Mouse (Mus musculus) urinary bladder, postnatal 4 days (tissue): ENCODE measurements around the gene Zfp651.

Source experiments
- DNase-seq, 2 experiments: peaks; one replicate each; pipeline ENCODE4 v3.0.0; 2021 to 2022; ENCODE audit warnings: low spot score in 2 of 2

The Zfp651 gene

GRCm38 (mm10) chr9:121759091-121760081, at the start of gene Zfp651:
Gene Zfp651 (plus strand): TSS chr9:121759330.
- peak; percentile 67 to 77 for DNase-seq

GRCm38 (mm10) chr9:121709898-121710583, 49.1 kb upstream of the Zfp651 start, which contains the start of gene Ss18l2:
Gene Ss18l2 (plus strand): TSS chr9:121710329.
- peak; percentile 95 to 99 for DNase-seq

DNA sequence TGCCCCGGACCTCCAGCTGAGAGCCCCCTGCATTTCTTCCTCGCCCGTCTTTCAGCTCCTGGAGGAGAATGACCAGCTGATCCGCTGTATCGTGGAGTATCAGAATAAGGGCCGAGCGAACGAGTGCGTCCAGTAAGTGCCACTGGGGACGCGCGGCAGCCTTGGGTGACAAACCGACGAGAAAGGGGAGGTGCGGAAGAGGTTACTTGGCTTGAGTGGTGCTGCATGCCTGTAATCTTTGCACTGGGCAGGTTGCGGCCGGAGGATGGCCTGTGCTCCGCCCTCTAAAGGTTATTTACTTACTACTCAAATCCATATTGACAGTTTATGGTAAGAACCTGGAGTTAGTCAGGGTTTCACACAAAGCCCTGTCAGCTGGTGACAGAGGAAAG, 48.5 kb upstream of the Zfp651 start:
- DNase-seq, result no peak

- no peak for DNase-seq
Measured at GRCm38 (mm10) chr9:121717048-121717447, 42.1 kb upstream of the Zfp651 start.

DNA sequence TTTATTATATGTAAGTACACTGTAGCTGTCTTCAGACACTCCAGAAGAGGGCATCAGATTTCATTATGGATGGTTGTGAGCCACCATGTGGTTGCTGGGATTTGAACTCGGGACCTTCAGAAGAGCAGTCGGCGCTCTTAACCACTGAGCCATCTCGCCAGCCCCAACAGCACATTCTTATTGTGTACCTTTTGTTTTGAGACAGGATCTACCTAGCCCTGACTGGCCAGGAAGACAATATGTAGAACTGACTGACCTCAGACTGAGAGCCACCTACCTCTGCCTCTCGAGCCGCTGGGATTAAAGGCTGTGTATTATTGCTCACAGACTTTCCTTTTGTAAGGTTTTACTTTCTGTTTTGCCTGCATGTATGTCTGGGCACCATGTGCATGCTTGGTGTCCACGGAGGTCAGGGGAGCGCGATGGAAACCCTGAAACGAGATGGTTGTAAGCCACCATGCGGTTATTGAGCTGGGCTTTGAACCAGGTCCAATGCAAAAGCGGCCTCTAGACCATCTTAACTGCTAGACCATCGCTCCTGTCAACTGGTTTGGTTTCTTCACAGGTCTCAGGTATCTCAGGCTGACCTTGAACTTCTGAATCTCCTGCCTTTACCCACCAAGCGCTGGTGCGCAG, 40.9 kb upstream of the Zfp651 start:
- DNase-seq, result no peak

DNA sequence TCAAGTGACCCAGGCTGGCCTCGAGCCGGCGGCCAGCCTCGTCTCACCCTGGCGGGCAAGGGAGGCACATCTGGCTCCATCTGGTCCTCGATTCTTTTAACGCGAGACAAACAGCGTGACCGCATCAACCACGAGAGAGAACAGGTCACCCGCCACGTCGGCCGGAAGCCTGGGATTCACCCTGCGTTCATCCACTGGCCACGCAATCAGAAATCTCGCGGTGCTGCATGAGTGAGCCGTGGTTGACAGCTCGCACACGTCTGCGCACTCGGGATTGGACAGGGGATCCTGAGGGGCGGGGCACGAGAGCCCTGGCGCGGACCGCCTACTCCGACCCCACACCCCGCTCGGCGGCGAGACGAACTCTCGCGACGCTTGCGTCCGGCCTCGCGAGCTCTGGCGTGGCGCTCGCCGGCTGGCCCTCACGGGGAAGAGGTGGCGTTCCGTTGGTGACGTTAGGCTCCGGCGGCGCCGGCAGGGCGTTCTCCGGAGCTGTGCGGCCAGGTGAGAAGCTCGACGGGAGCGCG, 40.3 kb upstream of the Zfp651 start, which contains the start of gene Nktr:
Nktr (plus strand) TSS at position 378 of the 527 bp plus-strand sequence.
- peak; percentile 97 to 98 for DNase-seq

- no peak for DNase-seq
Measured at GRCm38 (mm10) chr9:121719347-121720331, 39.5 kb upstream of the Zfp651 start.

DNA sequence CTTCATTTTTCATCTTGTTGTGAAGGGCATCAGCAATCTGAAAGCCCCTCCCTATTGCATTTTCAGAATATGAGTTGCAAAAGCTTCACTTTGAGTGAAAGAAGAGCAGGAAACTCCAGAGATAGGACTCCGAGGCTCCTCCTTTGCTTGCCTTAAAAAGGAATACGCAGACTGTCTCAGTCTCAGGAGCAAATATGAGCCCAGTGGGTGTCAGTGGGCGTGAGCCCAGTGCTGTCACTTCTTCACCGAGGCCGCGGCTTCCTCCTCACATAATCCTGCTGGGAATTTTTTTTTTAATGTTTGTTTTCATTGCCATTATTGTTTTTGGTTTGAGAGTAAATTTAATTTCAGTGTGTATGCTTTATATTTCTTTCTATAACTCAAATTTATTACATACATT, 18.6 kb upstream of the Zfp651 start:
- DNase-seq, result no peak

DNA sequence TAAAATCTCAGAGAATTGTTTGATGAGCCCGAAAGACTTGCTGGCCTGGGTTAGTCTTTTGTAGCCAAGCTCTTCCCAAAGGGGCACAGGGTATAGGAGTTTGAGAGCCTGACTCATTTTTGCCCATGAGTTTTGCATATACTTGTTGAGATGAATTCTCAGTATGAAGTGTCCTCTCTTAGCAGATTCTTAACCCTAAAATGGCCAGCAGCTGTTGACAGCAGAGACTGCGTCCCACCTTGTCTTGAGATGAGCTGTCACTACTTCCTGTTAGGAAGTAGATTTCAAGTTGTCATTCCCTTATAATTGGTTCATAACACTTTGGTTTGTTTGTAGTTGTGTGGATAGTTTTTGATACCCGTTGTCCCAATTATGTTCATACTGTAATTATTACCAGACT, 18.0 kb upstream of the Zfp651 start:
- DNase-seq, result no peak

- no peak for DNase-seq
Measured at GRCm38 (mm10) chr9:121744051-121744450, 15.1 kb upstream of the Zfp651 start.

DNA sequence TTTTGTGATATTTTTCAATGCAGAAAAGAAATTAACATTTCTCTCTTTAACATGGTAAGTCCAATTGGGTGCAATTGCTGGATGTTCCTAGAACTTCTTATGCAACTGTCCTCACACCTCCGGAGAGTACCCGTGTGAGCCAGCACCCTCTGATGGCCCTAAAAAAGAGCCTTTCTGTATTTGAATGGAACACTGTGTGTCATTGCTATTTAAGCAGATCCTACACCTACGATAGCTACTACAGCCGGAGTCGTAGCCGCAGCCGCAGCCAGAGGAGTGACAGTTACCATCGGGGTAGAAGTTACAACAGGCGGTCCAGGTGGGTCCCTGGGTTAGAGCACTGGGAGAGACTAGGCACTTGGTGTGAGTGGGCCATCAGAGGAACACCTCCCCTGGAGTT, 6.4 kb upstream of the Zfp651 start:
- DNase-seq, result no peak

- DNase-seq, result no peak
Measured at GRCm38 (mm10) chr9:121754624-121755023, 4.5 kb upstream of the Zfp651 start.

DNA sequence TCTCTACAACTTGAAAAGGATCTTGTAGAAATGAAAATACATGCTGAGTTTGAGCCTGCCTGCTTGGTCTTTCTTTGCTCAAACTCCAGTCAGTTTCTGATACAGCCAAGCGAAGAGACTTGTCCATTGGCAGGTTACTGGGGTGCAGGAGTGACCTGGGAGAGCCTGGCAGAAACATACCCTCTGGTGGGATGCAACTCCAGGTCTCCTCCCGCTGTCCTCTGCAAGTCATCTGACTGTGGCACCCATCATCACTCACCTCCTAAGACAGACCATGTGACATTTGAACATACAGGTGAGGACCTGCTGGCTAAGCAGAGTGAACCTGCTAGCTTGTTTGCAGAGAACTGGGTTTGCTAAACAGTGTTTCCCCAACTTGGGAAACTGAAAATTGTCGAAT, 2.3 kb upstream of the Zfp651 start:
- peak in 1 of 2 experiments; percentile 16 for DNase-seq

DNA sequence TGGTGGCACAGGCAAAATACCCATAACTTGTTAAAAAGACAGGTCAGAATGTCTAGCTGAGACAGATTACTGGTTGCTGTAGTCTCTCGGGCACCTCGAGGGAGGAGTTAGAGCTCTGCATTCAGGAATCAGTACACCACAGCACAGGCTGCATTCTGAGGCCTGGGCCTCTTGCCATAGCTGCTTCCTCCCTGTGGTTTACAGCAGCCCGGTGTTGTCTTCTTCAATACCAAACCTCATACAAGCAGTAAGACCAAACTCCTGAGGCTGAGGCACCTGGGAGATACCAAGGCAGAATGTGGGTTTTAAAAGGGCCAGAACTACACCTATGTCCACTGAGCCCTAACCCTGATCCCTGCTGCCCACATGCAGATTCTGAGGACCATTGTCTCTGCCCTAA, 1.7 kb upstream of the Zfp651 start:
- peak in 1 of 2 experiments; percentile 31 for DNase-seq

GRCm38 (mm10) chr9:121757835-121758814, 1.0 kb upstream of the Zfp651 start:
- DNase-seq, result peak; percentile 41 to 58

- DNase-seq, result peak; percentile 83 to 88
Measured at GRCm38 (mm10) chr9:121760271-121761090, 1.4 kb downstream of the Zfp651 start.

DNA sequence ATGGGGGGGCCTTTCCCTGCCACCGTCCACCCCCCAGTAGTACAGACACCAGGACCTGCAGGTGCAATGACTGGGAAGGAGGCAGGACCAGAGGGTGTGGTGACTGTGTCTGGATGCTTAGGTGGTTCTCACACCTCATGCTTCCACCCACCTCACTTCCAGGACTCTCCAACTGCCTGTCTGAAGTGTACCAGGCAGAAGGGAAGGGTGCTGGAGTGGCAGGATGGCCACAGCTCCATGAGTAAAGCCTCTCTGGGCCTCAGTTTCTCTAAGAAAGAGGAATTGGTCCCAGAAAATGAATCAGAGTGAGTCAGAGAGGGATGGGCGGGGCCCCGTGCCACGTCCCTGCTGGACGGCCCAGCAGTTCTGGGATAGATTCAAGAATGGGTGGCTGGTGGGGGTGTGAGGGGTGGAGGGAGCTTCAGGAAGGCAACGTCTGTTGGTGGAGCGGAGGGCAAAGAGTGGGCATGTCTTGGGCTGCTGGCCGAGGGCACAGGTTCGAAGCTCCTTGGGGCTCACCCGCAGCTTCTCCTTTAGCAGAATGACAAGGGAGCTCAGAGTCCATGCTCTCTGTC, 2.0 kb downstream of the Zfp651 start:
- peak; percentile 49 to 60 for DNase-seq

GRCm38 (mm10) chr9:121761787-121762186, 2.7 kb downstream of the Zfp651 start:
- DNase-seq, result peak; percentile 18 to 53
